Mouse (Mus musculus): ENCODE results near the gene Reps1.
A peak's percentile ranks its signal among the peaks of the same experiment; 100 is the strongest.
"Not testable (repeated sequence)": the region's sequence is repeated elsewhere in the genome, so short reads cannot be mapped to it uniquely, and the experiment has no call there.

Gene Reps1

DNA sequence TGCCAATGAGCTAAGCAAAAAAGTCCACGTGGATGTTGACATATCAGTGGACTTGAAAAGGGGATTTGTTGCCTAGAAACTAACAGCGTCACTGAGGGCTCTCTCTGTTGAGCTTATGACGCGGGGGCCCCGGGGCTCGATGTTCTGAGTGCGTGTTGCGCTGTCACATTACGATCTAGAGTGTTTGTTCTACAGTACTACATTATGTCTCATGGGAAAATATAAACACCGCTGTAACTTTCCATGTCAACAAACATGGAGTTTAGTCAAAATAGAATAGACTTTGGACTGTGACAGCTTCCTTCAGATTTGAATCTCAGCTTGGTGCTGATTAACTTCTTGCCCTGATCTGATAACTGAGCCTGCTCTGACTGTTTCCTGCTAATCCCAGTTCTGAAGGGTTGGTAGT lies 10.4 kb downstream of the Reps1 start:
- no peak for DNase-seq

DNA sequence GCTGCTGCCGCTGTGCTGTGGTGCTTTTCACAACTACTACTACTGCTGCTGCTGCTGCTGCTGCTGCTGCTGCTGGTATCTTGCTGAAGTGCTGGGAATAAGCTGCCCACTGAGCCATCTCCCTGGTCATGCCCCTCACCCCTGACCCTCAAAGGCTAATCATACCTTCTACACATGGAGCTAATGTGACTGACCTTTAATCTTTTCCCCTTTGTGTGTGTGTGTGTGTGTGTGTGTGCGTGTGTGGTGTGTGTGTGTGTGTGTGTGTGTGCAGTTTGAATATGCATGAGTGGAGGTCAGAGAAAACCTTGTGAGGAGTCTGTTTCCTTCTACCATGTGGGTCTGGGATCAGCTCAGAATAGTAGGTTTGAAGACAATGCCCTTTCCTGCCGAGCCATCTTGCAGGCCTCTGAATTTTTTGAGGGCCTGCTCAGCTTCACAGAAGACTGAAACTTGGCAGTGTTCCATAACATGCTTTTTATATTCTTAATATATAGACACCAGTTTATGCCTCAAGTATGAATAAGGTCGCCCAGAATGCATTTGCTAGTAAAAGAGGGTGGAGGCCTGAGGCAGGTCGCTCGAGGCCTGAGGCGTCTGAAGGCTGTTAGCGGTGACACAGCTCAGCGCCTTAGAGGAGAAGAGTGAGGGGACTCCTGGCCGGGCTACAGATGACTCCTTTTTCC lies 12.2 kb downstream of the Reps1 start:
- DNase-seq = no peak

DNA sequence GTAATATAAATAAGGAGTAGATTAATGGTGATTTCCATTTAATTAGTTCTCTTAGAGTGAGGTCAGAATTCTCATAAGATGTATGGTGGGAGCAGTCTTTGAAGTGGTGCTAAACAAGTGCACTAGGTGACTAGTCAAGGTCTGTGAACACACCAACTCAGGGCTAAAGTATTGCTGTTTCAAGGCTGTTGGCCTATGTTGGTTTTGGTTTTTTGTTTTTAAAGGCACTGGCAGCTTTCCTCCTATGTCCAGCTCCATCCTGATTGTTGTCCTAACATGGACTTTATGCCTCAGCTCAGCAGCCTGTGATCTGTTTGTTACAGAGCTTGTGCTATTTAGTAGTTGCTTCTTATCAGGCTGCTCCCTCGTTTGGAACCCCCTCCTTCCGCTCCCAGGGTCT lies 13.2 kb downstream of the Reps1 start:
- no peak for DNase-seq

DNA sequence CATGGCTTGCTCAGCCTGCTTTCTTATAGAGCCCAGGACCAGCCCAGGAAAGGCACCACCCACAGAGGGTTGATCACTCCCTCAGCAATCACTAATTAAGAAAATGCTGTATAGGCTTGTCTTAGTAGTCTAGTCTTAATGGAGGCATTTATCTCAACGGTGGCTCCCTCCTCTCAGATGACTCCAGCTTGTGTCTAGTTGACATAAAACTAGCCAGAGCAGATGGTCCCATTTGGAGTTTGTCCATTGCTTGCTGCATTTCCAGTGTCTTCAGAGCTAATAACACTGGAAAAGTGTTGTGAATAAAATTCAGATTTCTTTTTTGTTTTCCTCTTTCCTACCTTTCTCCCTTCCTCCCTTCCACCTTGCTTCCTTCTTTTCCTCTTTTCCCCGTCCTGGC lies 13.9 kb downstream of the Reps1 start:
- peak; percentile 43 to 68 for DNase-seq

DNA sequence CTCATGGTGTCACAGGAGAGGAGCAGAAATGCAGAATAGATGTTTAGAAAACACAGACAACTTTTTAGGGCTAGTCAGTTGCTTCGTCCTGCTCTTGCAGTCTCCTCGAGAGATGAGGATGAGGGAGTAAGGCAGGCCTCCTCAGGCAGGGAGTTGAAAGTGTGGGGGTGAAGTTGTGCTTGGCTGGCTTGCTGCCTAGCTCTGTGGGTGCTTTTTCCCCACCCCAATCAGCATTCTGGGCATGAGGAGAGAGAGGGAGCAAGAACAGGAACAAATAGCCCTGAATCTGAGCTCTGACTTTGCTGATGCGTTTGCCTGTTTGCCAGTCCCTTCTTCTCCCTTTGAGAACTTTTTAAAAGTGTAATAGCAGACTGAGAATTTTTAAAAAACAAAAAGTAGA lies 14.5 kb downstream of the Reps1 start:
- DNase-seq = peak; percentile 27 to 41

DNA sequence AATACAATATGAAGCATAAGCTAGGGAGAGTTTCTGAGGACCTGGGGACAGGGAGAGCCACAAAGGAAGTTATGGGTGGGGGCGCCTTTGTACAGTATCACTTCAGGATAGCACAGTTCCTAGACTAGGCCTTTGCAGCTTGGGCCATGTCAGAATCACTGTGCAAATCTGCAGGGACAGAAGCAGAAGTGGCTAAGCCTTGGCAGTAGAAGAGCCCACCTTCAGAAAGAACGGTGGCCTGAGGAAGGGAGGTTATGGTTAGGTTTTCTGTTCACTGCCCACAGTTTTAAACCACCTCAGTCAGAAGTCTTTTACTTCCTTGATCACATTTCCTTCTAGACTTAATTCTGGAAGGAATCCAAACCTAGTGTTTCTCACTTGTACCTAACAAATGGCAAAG lies 15.0 kb downstream of the Reps1 start:
- no peak for DNase-seq

DNA sequence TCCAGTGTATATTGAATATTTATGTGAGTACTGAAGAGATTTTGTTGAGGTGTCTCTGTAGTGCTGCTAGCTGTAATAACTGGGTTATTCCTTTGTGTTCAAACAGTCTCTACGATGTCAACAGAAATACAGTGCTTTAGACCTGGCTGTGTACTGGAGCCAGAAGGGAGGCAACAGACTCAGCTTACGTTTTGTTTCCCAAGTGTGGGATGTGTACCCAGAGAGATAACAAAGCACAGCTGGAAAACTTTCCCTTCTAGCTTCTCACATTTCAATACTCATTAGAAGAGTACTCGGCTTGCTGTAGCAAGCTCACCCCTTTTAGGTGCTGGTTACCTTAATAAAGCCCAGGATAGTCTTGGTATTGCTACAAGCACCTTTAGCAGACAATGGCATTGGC lies 17.2 kb downstream of the Reps1 start:
- DNase-seq = no peak

DNA sequence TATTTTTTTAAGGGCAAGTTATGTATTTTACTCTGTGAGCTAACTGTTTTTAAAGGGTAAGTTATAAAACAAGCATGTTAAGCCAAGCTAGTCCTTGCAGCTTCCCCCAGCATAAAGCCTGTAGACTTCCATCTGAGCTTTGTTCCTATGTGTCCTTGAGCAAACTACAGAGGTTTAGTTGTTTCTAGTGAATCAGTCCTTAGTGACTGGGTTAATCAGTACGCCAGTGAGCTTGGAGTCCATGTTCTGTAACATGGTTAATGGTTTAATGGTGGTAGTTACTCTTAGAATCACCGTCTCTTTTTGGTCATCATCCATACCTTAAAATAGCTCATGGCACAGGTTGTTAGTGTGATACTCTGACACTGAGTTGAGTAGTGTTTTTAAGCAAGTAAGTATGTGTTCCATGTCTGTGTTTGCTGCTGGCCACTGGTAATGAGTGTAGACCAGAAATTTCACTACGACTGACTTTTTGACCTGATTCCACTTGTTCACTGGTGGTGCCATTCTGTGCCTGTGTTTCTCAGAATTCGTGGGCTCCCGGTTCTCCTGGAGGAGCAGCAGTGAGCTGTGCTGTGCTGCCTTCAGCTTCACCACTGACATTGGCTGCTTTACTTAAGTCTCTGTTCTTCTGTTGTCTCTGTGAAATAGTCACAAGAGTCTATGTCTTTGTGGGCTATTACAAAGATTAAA lies 18.9 kb downstream of the Reps1 start:
- no peak for DNase-seq

DNA sequence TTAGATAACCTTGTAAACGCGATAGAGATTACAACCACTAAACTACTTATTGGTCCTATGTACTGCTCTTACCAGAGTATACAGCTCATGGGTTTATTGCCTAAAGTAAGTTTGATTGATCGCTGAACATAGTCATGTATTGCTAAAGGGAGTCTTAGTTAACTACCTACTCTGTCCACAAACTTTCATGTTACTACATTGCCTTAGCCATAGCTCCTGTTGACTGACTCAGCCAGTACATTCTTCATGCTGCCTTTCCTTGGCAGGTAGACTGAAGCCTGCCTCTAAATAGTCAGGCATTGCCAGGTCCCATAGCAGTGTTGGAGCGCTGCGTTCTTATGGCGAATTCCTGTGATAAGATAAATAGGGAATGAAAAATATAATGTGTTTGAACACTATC lies 20.2 kb downstream of the Reps1 start:
- DNase-seq = no peak

DNA sequence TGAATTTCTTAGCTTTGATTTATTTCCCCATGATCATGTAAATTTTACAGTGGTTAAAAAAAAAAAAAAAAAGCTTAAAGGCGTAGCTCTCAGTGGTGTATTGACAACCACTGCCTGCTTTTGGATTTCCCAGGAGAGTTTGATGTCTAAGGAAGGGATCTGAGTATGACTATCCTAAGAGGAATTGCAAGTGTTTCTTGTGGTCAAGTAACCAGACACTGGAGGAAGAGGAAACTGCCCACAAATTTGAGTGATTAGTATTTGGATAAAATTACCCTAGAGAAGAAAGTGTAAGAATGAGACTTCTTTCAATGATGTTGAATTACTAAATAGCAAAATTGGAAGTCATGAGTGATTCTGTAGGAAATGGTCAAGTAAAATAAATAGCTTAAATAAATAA lies 25.9 kb downstream of the Reps1 start:
- no peak for DNase-seq

DNA sequence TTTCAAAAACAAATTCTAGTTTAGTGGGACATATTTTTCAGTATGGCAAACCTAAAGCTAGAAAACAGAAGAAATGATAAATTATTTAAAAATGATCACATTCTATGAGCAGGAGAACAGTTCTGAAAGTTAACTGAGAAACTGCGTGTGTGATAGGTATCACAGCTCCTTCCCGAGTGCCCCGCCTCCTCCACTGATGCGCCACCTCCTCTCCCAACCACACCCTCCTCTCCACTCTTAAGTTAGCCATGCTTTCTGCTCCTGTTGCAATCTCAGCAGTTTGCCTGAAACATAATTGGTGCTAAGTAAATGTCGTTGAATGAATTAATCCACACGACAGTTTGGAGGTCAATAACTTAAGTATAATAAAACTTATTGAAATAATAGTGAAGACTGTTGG lies 27.1 kb downstream of the Reps1 start:
- no peak for DNase-seq

DNA sequence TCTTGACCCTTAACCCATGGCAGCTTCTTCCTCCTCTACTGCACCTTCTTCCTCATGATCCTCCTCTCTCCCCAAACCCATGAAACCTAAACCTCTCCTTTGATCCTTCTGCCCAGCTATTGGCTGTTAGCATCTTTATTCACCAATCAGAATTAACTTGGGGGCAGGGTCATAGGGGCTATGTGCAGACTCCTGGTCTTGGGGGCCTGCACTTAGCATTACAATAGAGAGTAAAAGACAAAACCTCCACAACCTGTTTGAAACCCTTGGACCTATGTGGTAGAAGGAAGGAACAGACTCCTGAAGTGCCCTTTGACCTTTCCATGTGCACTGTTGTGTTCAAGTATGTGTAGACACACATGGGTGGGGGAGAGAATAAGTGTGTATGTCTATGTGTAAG lies 35.0 kb downstream of the Reps1 start:
- no peak for DNase-seq

DNA sequence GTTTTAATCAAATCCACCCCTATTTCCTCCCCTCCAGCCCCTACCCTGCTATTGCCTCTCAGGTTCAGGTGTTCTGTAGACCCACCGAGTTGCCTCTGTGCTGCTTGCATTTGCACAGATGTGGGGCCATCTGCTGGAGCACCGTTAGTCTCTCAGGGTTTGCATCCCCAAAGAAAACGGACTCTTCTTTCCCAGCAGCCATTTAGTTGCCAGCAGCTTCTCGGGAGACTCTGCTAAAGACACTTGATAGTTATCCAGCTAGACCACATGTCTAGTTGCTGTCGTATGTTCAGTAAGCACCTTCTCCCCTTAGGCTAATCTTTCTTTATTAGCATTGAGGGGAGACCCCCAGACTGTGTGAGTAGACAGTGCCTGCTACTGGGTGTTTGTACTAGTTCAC lies 46.5 kb downstream of the Reps1 start:
- no peak for DNase-seq

DNA sequence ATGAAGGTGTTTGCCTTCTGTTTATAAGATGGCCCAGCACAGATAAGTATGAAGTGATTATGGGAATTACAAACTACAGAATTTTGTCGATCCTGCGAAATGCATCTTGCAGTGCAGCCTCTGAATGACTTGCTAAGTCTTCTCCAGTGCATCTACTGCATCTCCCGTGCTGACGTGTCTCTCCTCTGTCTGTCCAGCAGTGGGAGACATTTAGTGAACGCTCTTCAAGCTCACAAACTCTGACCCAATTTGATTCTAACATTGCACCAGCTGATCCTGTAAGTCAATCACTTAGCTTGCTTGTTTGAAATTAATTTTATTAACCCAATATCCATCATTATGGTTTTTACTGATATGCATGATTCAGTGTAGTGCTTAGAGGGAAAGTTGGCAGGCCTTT lies 51.8 kb downstream of the Reps1 start:
- no peak for DNase-seq

DNA sequence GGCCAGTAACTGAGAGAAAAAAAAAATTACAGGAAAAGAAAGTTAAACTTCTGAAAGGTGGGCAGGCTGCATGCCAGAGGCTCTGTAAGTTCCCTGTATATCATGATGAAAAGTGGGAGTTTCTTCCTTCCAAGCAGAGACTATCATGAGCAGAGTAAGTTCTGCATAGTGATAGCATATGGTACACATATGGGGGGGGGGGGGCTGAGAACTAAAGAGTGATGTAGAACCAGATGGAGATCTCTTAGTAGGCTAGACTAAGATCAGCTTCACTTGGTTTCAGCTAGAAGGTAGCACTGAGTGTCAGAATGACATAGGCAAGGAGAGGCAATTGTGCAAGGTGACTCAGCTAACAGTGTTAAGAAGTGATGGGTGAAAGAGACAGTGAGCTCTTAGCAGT lies 55.3 kb downstream of the Reps1 start:
- no peak for DNase-seq

DNA sequence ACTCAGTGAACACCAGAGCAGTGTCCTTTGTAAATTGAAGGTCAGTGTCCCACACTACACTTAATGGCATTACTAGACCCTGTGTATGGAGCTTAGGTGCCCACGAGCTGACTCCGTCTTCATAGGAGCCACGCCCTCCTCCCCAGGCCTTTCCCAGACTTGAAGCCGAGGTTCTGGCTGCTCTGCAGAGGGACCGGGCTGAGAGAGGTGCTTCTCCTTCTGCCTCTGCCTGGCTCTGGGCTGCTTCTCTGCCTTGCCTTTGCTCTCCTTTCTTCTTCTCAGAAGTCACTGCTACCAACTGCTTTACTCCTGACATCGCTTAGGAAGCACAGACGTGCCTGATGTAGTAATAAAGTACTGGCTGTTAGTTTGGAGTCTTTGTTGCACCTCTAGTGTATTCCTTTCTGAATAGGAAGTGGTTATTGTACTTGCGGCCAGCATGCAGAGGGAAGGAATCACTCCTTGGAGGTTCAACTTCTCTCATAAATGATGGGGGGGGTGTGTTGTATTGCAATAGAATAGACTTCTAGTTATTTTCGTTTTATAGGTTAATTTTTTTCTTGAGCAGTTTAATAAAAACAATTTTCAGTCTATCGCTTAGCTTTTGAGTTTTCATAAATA lies 57.9 kb downstream of the Reps1 start:
- DNase-seq = no peak

DNA sequence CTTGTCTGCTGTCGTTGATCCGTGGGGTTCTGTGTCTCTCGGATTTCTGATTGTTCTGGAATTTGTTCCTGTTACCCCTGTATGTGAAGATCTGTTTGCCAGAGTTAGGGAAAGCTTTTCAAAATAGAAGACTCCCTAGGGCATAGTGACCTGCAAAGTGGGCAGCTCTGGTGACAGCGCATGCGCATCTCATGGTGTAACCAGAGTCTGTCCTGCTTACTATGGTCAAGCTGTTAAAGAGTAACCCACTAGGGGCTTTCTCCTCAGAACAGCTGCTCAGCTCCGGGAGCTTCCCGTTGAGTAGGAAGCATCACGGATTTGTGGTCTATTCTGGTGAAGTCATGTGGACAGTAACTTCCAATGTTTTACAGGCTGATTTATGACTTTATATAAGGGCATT lies 62.7 kb downstream of the Reps1 start:
- no peak for DNase-seq

DNA sequence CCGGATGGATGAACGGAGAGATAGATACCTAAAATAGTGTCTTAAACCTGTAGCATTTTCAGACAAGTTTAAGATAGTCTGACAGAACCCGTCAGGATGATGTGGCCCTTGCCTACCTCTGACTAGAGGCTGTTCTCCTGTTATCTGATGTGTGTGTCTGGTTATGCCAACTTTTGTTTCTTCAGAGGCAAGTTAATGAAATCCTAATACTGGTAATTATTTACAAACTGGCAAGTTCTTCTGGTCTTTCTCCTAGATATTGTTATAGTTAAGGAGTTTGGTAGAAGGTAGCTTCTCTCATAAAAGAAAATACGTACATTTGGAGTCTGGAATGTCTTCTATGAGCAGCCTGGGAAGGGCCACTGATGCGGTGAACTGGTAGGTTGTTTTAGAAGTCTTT lies 74.6 kb downstream of the Reps1 start:
- no peak for DNase-seq

DNA sequence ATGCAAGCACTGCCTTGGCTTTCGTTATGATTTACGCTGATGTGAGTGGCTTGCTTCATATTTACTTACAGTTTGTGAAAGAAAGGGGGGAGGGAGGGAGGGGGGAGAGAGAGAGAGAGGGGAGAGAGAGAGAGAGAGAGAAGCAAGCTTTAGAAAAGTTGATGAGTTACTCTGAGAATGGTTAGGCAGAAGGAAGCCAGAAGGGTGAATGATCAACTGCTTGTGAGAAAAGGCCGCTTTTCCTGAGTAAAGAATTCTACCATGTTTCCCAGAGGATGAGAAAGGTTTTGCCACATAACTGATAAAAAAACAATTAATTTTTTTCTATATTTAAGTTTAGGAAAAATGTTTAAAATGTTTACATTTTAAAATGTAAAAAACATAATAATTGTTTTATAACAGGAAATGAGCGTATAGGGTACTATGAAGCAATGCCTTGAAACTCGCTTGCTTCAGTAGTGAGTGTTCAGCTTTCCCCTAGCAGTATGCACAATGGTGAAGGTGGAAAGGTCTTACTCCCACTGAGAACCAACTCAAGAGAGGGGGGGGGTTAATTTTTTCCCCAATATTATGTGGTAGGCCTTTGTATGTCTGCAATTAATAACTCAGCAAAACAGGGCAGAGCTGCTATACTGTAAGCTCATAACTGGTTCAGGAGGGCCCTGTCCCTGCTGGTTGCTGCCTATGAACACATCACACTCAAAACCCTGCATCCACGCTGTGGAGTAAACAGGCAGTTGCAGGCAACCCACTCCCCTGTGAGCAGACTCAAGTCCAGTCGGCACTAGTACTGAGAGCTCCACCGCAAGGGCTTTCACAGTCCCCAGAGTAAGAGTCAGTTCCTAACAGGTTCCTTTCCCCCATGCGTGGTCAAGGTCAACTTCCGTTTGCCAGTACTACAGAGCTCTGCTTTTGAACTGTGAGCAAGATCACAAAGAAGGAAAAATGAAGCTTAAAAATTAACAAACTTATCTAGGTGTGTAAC lies 76.3 kb downstream of the Reps1 start:
- DNase-seq = no peak

DNA sequence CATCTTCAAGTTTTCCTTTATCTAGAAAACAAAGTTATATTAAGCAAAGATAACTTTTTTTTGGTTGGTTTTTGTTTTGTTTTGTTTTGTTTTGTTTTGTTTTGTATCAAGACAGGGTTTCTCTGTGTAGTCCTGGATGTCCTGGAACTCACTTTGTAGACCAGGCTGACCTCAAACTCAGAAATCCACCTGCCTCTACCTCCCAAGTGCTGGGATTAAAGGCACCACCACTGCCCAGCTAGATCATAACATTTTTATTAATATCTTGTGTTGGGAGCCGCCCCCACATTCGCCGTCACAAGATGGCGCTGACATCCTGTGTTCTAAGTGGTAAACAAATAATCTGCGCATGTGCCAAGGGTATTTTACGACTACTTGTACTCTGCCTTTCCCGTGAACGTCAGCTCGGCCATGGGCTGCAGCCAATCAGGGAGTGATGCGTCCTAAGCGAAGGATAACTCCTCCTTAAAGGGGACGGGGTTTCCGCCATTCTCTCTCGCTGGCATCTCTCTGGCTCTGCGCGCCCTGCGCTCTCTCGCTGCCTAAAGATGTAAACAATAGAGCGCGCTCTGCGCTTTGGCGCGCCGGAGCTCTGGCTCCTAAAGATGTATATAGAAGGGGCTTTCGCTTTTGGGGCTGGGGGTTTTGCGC lies 83.3 kb downstream of the Reps1 start:
- DNase-seq = not testable (repeated sequence)

DNA sequence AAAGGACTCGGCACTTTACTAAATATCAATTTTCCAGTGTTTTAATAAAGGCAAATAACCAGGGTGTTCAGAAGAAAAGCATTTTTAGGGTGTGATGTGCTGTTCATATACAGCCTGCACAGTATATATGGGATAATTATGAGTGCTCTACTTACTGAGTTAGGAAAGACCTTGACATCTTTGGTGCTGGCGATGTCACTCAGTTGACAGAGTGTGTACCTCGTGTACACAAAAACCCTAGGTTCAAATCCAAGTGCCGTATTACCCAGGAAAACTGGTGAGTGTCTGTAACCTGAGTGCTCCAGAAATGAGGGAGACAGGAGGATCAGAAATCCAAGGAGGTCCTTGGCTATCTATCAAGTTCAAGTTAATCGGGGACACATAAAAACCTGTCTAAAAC lies 84.0 kb downstream of the Reps1 start:
- DNase-seq = no peak

DNA sequence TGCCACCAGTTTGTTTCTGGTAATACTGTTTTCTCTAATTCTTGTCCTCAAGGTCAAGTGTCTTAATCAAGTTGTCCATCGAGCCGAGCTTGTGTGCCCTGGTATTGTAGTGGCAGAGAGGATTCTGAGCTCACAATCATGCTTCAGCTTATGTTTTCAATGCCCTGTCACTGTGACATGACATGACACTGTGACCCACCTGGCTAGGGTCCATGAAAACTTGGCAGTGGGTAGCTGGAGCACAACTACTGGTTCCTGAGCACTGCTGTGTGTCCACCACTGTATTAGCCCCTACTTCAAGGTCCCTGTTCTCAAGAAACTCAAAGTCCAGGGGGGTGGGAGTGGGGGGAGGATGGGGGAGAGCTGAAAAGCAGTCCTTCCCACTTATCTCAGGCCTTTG lies 85.7 kb downstream of the Reps1 start:
- DNase-seq = no peak

DNA sequence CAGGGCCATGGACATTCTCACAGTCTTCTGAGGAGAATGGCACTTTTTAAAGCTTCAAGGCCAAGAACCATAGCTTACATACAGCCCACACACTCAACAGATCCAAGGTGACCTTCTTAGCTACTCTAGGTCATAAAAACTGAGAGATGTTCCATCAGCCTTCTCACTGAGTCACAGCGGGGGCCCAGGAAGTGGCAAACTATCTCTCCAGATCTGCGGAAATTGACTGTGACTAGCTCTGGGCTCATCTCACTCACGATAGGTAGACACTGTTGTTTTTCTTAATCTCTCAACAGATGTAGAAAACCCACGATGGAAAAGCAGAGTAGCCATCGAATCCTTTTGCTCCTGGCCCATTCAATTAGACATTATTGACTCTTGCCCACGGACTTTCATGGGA lies 86.6 kb downstream of the Reps1 start:
- no peak for DNase-seq

All from cerebellum, adult 18-20 months (tissue).